Mouse (Mus musculus): ENCODE data around the gene Mthfd1. TPM values are rescaled to one million over a fixed set of nuclear protein-coding genes. Genes with fewer than 3 reads are reported as not detected.
A peak's percentile ranks its signal among the peaks of the same experiment; 100 is the strongest.

Mthfd1 gene
- total and polyA plus RNA-seq, 3 experiments = 208 to 231 TPM; not detected in 1

DNA sequence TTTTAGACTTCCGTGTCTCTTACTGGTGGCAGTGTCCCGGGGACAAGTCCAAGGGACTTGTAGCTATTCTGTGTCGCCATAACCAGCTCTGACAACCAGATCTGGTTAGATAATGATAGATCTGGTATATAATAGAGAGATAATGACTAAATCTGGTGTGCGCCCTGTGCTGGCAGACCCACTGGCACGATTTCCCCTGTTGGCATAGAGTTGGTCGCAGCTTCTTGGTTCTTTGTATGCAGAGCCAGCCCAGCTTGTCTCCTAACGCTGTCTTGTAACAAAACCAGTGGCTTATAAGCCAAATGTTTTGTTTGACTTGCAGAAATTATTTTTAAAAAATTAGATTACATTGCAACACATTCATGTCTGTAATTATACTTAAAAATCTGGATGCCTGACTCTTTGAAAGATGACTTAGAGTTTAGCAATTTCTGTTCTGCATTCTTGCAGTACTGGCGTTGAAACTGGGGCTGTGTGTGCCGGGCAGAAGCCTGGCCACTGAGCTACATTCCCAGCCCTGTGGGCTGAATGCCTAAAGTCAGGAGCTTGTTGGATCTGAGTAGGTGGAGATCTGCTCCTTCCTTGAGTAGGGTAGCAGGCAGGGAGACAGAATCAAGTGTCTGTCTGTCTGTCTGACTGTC, 9.3 kb downstream of the Mthfd1 start:
- H3K4me1 ChIP-seq (ENCODE audit: control insufficient read depth in 1 of 2, insufficient read depth in 2 of 2, low read length in 2 of 2) = no peaks in the 10 kb centered on the region; a peak in 1 of 4 replicates
- TF ChIP-seq SIN3A (IDR thresholded peaks at IDR 0.05; ENCODE audit: low read length) = no peak
- no peak for DNase-seq (ENCODE audit: low read depth, low spot score)
- H3K4me3 ChIP-seq (ENCODE audit: control insufficient read depth in 1 of 2, insufficient read depth in 1 of 2, low read depth in 2 of 2, low read length in 2 of 2) = no peak overlapping the region
- H3K9ac ChIP-seq (ENCODE audit: control insufficient read depth, low read depth, low read length, poor library complexity, severe bottlenecking) = no peak overlapping the region
- no peak overlapping the region for H3K27ac ChIP-seq (ENCODE audit: control insufficient read depth, low read depth, low read length)
- no peaks in the 10 kb centered on the region for H3K9me3 ChIP-seq (replicated peaks; ENCODE audit: insufficient read depth, low read length)
- H3K79me2 ChIP-seq (ENCODE audit: control insufficient read depth, insufficient read depth, low read length, poor library complexity) = peaks cover 62% of the 10 kb centered on the region
- H3K36me3 ChIP-seq (ENCODE audit: control insufficient read depth in 1 of 2, insufficient read depth in 2 of 2, low read length in 2 of 2) = peaks cover 20 to 36% of the 10 kb centered on the region in 2 experiments
- H3K27me3 ChIP-seq (ENCODE audit: control insufficient read depth in 1 of 2, insufficient read depth in 2 of 2, low read length in 2 of 2) = no peaks in the 10 kb centered on the region

DNA sequence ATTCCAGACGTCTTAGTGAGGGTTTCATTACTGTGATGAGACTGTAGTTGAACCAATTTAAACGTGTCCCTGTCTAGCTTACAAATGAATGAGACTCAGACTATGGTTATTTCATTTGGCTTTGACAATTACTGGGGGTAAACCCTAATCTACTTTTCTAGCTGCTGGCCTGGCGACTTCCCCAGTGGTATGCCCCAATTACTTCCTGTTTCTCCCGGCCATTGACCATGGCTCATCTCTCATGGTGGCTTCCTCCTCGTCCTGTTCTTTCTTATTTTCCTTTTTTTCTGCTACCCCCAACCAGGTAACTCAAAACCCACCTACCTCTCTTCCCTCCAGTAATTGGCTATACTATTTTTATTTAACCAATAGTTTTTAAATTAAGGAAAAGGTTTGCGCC, 9.9 kb downstream of the Mthfd1 start:
- Histone ChIP-seq H3K27ac (ENCODE audit: control insufficient read depth, low read depth, low read length) (no peak overlapping the region), H3K9me3 (replicated peaks; ENCODE audit: insufficient read depth, low read length) (no peaks in the 10 kb centered on the region), H3K4me1 (ENCODE audit: control insufficient read depth in 1 of 2, insufficient read depth in 2 of 2, low read length in 2 of 2) (no peaks in the 10 kb centered on the region; a peak in 1 of 4 replicates), H3K9ac (ENCODE audit: control insufficient read depth, low read depth, low read length, poor library complexity, severe bottlenecking) (no peak overlapping the region), H3K4me3 (ENCODE audit: control insufficient read depth in 1 of 2, insufficient read depth in 1 of 2, low read depth in 2 of 2, low read length in 2 of 2) (no peak overlapping the region), H3K36me3 (ENCODE audit: control insufficient read depth in 1 of 2, insufficient read depth in 2 of 2, low read length in 2 of 2) (peaks cover 21 to 34% of the 10 kb centered on the region in 2 experiments), H3K27me3 (ENCODE audit: control insufficient read depth in 1 of 2, insufficient read depth in 2 of 2, low read length in 2 of 2) (no peaks in the 10 kb centered on the region), H3K79me2 (ENCODE audit: control insufficient read depth, insufficient read depth, low read length, poor library complexity) (peaks cover 60% of the 10 kb centered on the region)
- peak; percentile 45 for DNase-seq (ENCODE audit: low read depth, low spot score)
- TF ChIP-seq ZKSCAN1 (IDR thresholded peaks at IDR 0.05; ENCODE audit: low read depth, low read length) (no peak), POLR2A (IDR thresholded peaks at IDR 0.05; ENCODE audit: control insufficient read depth in 1 of 2, insufficient read depth in 1 of 2, low read depth in 1 of 2, low read length in 2 of 2, poor library complexity in 1 of 2) (no peak), ETS1 (IDR thresholded peaks at IDR 0.05; ENCODE audit: low read depth, low read length) (no peak), EP300 (IDR thresholded peaks at IDR 0.05; ENCODE audit: low read depth in 1 of 2, low read length in 2 of 2) (no peak), MAFK (IDR thresholded peaks at IDR 0.05; ENCODE audit: borderline replicate concordance, low read depth, low read length) (no peak), JUND (IDR thresholded peaks at IDR 0.05; ENCODE audit: low read depth, low read length) (no peak), POLR2AphosphoS5 (IDR thresholded peaks at IDR 0.05; ENCODE audit: borderline replicate concordance, low read depth, low read length) (no peak), ZC3H11A (IDR thresholded peaks at IDR 0.05; ENCODE audit: low read depth, low read length) (no peak), ZMIZ1 (IDR thresholded peaks at IDR 0.05; ENCODE audit: low read depth, low read length) (no peak), TCF12 (IDR thresholded peaks at IDR 0.05; ENCODE audit: low read depth, low read length) (no peak), CHD2 (IDR thresholded peaks at IDR 0.05; ENCODE audit: low read length) (no peak), POLR2AphosphoS2 (IDR thresholded peaks at IDR 0.05; ENCODE audit: low read length) (no peak), TBP (IDR thresholded peaks at IDR 0.05; ENCODE audit: low read depth, low read length) (no peak), RCOR1 (IDR thresholded peaks at IDR 0.05; ENCODE audit: low read depth, low read length) (no peak), MAX (IDR thresholded peaks at IDR 0.05; ENCODE audit: low read length) (no peak), GATA1 (IDR thresholded peaks at IDR 0.05; ENCODE audit: low read depth, low read length) (no peak), ELF1 (IDR thresholded peaks at IDR 0.05; ENCODE audit: low read depth, low read length) (no peak)

Data from MEL (cell line).